Mouse (Mus musculus) small intestine, adult 2 months (tissue): ENCODE measurements around the gene Mrps15. TPM values are rescaled to one million over a fixed set of nuclear protein-coding genes. Genes with fewer than 3 reads are reported as not detected.

Experiments used
- H3K27ac ChIP-seq: fragments of 200-500 bp; 2 replicates; pipeline ENCODE4 v1.5.1; 2012; ENCODE audit warnings: low read depth, low read length, control low read depth, inconsistent platforms; ENCODE audit not compliant: insufficient read depth
- H3K27me3 ChIP-seq: fragments of 200-500 bp; 2 replicates; pipeline ENCODE4 v1.6.1; 2012; ENCODE audit warnings: mild to moderate bottlenecking, moderate library complexity, low read length, inconsistent platforms; ENCODE audit not compliant: control insufficient read depth, insufficient read depth
- H3K36me3 ChIP-seq: fragments of 200-500 bp; 2 replicates; pipeline ENCODE4 v1.6.1; 2012; ENCODE audit warnings: mild to moderate bottlenecking, low read length, control low read depth, inconsistent platforms; ENCODE audit not compliant: control insufficient read depth, insufficient read depth
- H3K4me1 ChIP-seq: fragments of 200-500 bp; 2 replicates; pipeline ENCODE4 v1.6.1; 2012; ENCODE audit warnings: low read length, inconsistent platforms, mixed read lengths; ENCODE audit not compliant: control insufficient read depth, insufficient read depth, insufficient read length
- H3K4me3 ChIP-seq: fragments of 200-500 bp; 2 replicates; pipeline ENCODE4 v1.5.1; 2012; ENCODE audit warnings: low read depth, mild to moderate bottlenecking, control low read depth, inconsistent platforms, low read length, moderate library complexity
- CTCF ChIP-seq: fragments of 200-500 bp; IDR thresholded peaks from 2 replicates; pipeline ENCODE4 v1.5.1; 2012; ENCODE audit warnings: low read depth, mild to moderate bottlenecking, control low read depth, inconsistent platforms, low read length, moderate library complexity, mixed read lengths; ENCODE audit not compliant: insufficient replicate concordance, insufficient read length; ENCODE audit errors: extremely low read depth
- POLR2A ChIP-seq: fragments of 200-500 bp; IDR thresholded peaks from 2 replicates; pipeline ENCODE4 v1.6.1; 2012; ENCODE audit warnings: low read depth, mild to moderate bottlenecking, control low read depth, inconsistent platforms, low read length, moderate library complexity
- WGBS: fragments of 180-500 bp; shearing (Covaris S2); methylation state at CpG from one replicate; pipeline ENCODE4 v1.1.7; 2018; 5-methylcytosine and 5-hydroxymethylcytosine counted together
- polyA plus RNA-seq: library from polyadenylated mRNA; depleted of rRNA; stranded (reverse); fragments of >200 nt; gene quantifications from 2 replicates; pipeline ENCODE4 v1.2.3, GENCODE M21; 2012

Mrps15 gene
- polyA plus RNA-seq, 1 experiment, result 204 TPM

GRCm38 (mm10) chr4:126058134-126058996 lies 11.6 kb downstream of the Mrps15 start, which contains the start of gene Oscp1:
Gene Oscp1, plus strand, starts transcription at chr4:126058565.
- Histone ChIP-seq H3K27me3 (no peaks in the 10 kb centered on the region), H3K4me1 (peaks cover 10% of the 10 kb centered on the region; the same call in 1 of the 2 replicates), H3K27ac (no peak within 1 kb of the TSS), H3K36me3 (peaks cover 17% of the 10 kb centered on the region), H3K4me3 (peak within 1 kb of the TSS; percentile 84)
- WGBS, result under 1% methylated on average over 57 of the region's 57 CpGs
- no peak for TF ChIP-seq CTCF
- peak; percentile 47; the same call in 1 of the 2 replicates for TF ChIP-seq POLR2A

- no peak for TF ChIP-seq CTCF
- TF ChIP-seq POLR2A, result no peak
- peaks cover 12% of the 10 kb centered on the region for H3K36me3 ChIP-seq
- WGBS, result 38% methylated on average over 9 of the region's 9 CpGs
Observed at GRCm38 (mm10) chr4:126058997-126059362, 12.3 kb downstream of the Mrps15 start.

GRCm38 (mm10) chr4:126062856-126063255 lies 16.1 kb downstream of the Mrps15 start:
- Histone ChIP-seq H3K4me3 (no peak overlapping the region), H3K36me3 (no peaks in the 10 kb centered on the region), H3K27me3 (no peaks in the 10 kb centered on the region), H3K4me1 (peaks cover 3% of the 10 kb centered on the region; the same call in 1 of the 2 replicates), H3K27ac (no peak overlapping the region)
- TF ChIP-seq POLR2A, result no peak
- TF ChIP-seq CTCF, result no peak
- WGBS, result 41% methylated on average over 1 of the region's 1 CpGs

More at GRCm38 (mm10) chr4:126058997-126059362, 12.3 kb downstream of the Mrps15 start:
- Histone ChIP-seq H3K27me3 (no peaks in the 10 kb centered on the region), H3K4me1 (peaks cover 10% of the 10 kb centered on the region; the same call in 1 of the 2 replicates), H3K4me3 (peak overlapping the region; percentile 84), H3K27ac (no peak overlapping the region)

GRCm38 (mm10) chr4:126065241-126065640 lies 18.5 kb downstream of the Mrps15 start:
- TF ChIP-seq CTCF (no peak), POLR2A (no peak)
- H3K27me3 ChIP-seq, result no peaks in the 10 kb centered on the region
- no peaks in the 10 kb centered on the region for H3K4me1 ChIP-seq
- no peaks in the 10 kb centered on the region for H3K36me3 ChIP-seq
- H3K27ac ChIP-seq, result no peak overlapping the region
- WGBS, result 82% methylated on average over 7 of the region's 7 CpGs
- H3K4me3 ChIP-seq, result no peak overlapping the region

- Histone ChIP-seq H3K27me3 (no peaks in the 10 kb centered on the region), H3K4me1 (no peaks in the 10 kb centered on the region), H3K36me3 (no peaks in the 10 kb centered on the region), H3K4me3 (no peak overlapping the region), H3K27ac (no peak overlapping the region)
- WGBS, result 63% methylated on average over 15 of the region's 15 CpGs
- TF ChIP-seq CTCF (no peak), POLR2A (no peak)
Observed at GRCm38 (mm10) chr4:126067401-126068077, 20.8 kb downstream of the Mrps15 start.

- Histone ChIP-seq H3K4me1 (no peaks in the 10 kb centered on the region), H3K4me3 (no peak overlapping the region), H3K27ac (no peak overlapping the region), H3K36me3 (no peaks in the 10 kb centered on the region), H3K27me3 (no peaks in the 10 kb centered on the region)
- 84% methylated on average over 6 of the region's 6 CpGs for WGBS
- TF ChIP-seq POLR2A, result no peak
- no peak for TF ChIP-seq CTCF
Observed at GRCm38 (mm10) chr4:126068842-126069241, 22.1 kb downstream of the Mrps15 start.

GRCm38 (mm10) chr4:126077833-126078232 lies 31.1 kb downstream of the Mrps15 start:
- Histone ChIP-seq H3K36me3 (no peaks in the 10 kb centered on the region), H3K4me3 (no peak overlapping the region), H3K27ac (no peak overlapping the region), H3K27me3 (no peaks in the 10 kb centered on the region), H3K4me1 (no peaks in the 10 kb centered on the region)
- WGBS, result 75% methylated on average over 6 of the region's 6 CpGs
- no peak for TF ChIP-seq CTCF
- no peak for TF ChIP-seq POLR2A
